Mouse (Mus musculus): ENCODE measurements around the gene Pmepa1.

GRCm38 (mm10) chr2:173185282-173185681 lies 91.1 kb downstream of the Pmepa1 start:
- TF ChIP-seq FLI1 (IDR thresholded peaks at IDR 0.05; ENCODE audit: low read length) (no peak), GATA1 (IDR thresholded peaks at IDR 0.05; ENCODE audit: borderline replicate concordance, low read length) (no peak)
